Mouse (Mus musculus) cerebellum, postnatal 14 days (tissue): ENCODE measurements at regions not wholly inside any gene's neighbourhood (a gene's known extent, or its start where the extent isn't known, plus 50 kb on each side); places are given as distances from the start of the nearest gene placed in this dataset.
A peak's percentile ranks its signal among the peaks of the same experiment; 100 is the strongest.

ENCODE experiments used
- DNase-seq, 2 experiments: peaks; one replicate each; pipeline ENCODE4 v3.0.0; 2021; ENCODE audit warnings: mixed read lengths in 2 of 2

GRCm38 (mm10) chr13:44086801-44087200 is 302.2 kb downstream of the Cd83 start:
- DNase-seq, result peak; percentile 34 to 57

GRCm38 (mm10) chr13:44097141-44097540 is 312.6 kb downstream of the Cd83 start:
- no peak for DNase-seq

GRCm38 (mm10) chr13:44099511-44099910 is 314.9 kb downstream of the Cd83 start:
- peak in 1 of 2 experiments; percentile 8 for DNase-seq

- peak in 1 of 2 experiments; percentile 26 for DNase-seq
These were observed 315.8 kb downstream of the Cd83 start for GRCm38 (mm10) chr13:44100125-44101067.

GRCm38 (mm10) chr13:44101161-44101560 is 316.6 kb downstream of the Cd83 start:
- DNase-seq, result peak in 1 of 2 experiments; percentile 22

- DNase-seq, result no peak
These were observed 317.2 kb downstream of the Cd83 start for GRCm38 (mm10) chr13:44101806-44102205.

GRCm38 (mm10) chr13:44102257-44102656 is 317.7 kb downstream of the Cd83 start:
- DNase-seq, result no peak

GRCm38 (mm10) chr13:44103340-44103739 is 318.8 kb downstream of the Cd83 start:
- DNase-seq, result no peak

GRCm38 (mm10) chr13:44105161-44105560 is 320.6 kb downstream of the Cd83 start:
- no peak for DNase-seq

- DNase-seq, result no peak
These were observed 324.1 kb downstream of the Cd83 start for GRCm38 (mm10) chr13:44108695-44109094.

GRCm38 (mm10) chr13:44113043-44113442 is 328.5 kb downstream of the Cd83 start:
- DNase-seq, result no peak

- DNase-seq, result no peak
These were observed 330.3 kb downstream of the Cd83 start for GRCm38 (mm10) chr13:44114856-44115255.

GRCm38 (mm10) chr13:44117841-44118240 is 333.3 kb downstream of the Cd83 start:
- no peak for DNase-seq

GRCm38 (mm10) chr13:44118846-44119245 is 334.3 kb downstream of the Cd83 start:
- DNase-seq, result no peak

- peak in 1 of 2 experiments; percentile 45 for DNase-seq
These were observed 336.7 kb downstream of the Cd83 start for GRCm38 (mm10) chr13:44121241-44121671.

GRCm38 (mm10) chr13:44121932-44122331 is 337.4 kb downstream of the Cd83 start:
- no peak for DNase-seq

GRCm38 (mm10) chr13:44126198-44126597 is 341.6 kb downstream of the Cd83 start:
- no peak for DNase-seq

GRCm38 (mm10) chr13:44128506-44129274 is 344.1 kb downstream of the Cd83 start:
- no peak for DNase-seq

GRCm38 (mm10) chr13:44131916-44132315 is 347.3 kb downstream of the Cd83 start:
- DNase-seq, result peak; percentile 36 to 37

- no peak for DNase-seq
These were observed 347.9 kb downstream of the Cd83 start for GRCm38 (mm10) chr13:44132510-44132909.

GRCm38 (mm10) chr13:44133436-44133835 is 348.9 kb downstream of the Cd83 start:
- DNase-seq, result peak in 1 of 2 experiments; percentile 33

GRCm38 (mm10) chr13:44141181-44141580 is 356.6 kb downstream of the Cd83 start:
- DNase-seq, result peak; percentile 32 to 44

- no peak for DNase-seq
These were observed 360.9 kb downstream of the Cd83 start for GRCm38 (mm10) chr13:44145441-44145840.
